Mouse (Mus musculus) granulocyte monocyte progenitor cell, adult 5-6 weeks (primary cell): Measurements from ENCODE around the gene Scd3. TPM values are rescaled to one million over a fixed set of nuclear protein-coding genes. Genes with fewer than 3 reads are reported as not detected.
A peak's percentile ranks its signal among the peaks of the same experiment; 100 is the strongest.
"Not testable (repeated sequence)": the region's sequence is repeated elsewhere in the genome, so short reads cannot be mapped to it uniquely, and the experiment has no call there.

Experiments
- ATAC-seq: replicated peaks from 2 replicates; pipeline ENCODE4 v1.8.0; 2016; ENCODE audit warnings: mild to moderate bottlenecking, moderate TSS enrichment, inconsistent platforms; ENCODE audit not compliant: poor library complexity, severe bottlenecking
- total RNA-seq, 2 experiments: library from RNA; stranded (forward) in 1 of 2; stranded (reverse) in 1 of 2; fragments of 200-712, 200-1000 nt in 1 of 2; fragments of >200 nt in 1 of 2; fragmentation: Nextera tagmentation in 1 of 2; gene quantifications; 2 replicates each; pipeline ENCODE4 v1.2.3; 2014 to 2017

Gene Scd3
- total RNA-seq, 2 experiments from 2014 or later, result not detected

GRCm38 (mm10) chr19:44265911-44266337 is 62.9 kb downstream of the Scd3 start:
- ATAC-seq, result no peak

GRCm38 (mm10) chr19:44266458-44266823 is 63.4 kb downstream of the Scd3 start:
- no peak for ATAC-seq

DNA sequence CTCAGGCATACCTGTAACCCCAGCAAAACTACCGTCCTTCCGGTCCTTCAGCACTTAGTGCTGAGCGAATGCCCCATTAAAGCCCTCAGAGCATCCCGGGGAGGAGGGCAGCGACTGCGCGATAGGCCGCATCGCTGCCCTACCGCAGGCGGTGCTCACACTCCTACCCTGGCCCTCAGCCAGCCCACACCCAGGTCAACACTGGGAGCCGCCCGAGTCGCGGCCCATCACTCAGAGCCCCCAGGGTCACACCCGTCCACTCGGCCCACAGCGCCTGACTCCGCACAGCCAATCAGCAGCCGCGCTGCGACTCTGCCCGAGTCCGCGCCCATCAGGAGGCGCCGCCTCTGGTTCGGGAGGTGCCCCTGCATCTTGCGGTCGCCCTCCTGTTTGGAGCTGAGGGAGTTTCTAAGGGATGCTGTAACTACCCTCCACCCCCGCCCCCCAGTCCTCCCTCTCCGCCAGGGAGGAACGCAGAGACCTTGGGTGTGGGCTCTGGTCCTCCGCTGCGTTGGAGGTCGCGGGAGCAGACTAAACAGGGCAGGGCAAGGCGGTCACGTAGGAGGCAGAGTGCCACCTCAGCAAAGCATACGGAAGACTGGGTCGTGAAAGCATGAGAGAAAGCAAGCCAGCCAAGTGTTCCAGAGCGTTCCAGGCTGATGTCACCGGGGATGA is 63.9 kb downstream of the Scd3 start:
- ATAC-seq, result peak; percentile 96

- ATAC-seq, result no peak
Observed at GRCm38 (mm10) chr19:44267499-44268002, 64.5 kb downstream of the Scd3 start.

DNA sequence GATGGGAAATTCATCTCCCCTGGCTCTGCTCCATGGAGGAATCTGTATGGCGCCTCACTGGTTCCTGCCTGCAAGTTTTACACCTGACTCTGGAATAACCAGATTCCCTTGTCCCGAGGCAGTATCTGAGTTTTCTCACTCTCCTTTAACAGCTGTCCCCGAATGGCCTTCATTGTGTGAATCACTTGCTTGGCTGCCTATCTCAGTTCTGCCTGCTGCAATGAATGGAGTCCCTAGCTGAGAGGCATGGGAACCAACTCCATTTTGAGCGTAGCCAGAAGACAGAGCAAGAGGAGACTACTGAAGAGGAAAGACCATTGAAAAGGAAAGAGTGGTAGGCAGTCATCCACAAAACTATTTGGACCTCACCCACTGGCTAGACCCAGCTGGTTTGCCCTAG is 70.6 kb downstream of the Scd3 start:
- no peak for ATAC-seq

DNA sequence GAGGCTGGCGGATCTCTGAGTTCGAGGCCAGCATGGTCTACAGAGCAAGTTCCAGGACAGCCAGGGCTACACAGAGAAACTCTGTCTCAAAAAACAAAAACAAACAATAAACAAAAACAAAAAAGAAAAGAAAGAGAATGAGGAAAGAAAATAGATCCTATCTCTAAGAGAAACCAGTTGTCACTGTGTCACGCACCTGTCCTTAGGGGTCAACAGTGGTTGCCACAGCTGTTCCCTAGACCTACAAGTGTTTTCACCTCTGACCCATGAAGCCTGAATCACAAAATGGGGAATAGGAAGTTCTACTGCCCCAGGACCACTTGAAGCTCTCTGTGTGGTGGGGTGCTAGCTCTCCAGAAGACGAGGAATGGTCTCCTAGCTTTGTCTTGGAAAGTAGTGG is 71.4 kb downstream of the Scd3 start:
- no peak for ATAC-seq

GRCm38 (mm10) chr19:44275418-44275817 is 72.3 kb downstream of the Scd3 start:
- ATAC-seq, result no peak

- ATAC-seq, result no peak
Observed at GRCm38 (mm10) chr19:44276861-44277260, 73.8 kb downstream of the Scd3 start.

DNA sequence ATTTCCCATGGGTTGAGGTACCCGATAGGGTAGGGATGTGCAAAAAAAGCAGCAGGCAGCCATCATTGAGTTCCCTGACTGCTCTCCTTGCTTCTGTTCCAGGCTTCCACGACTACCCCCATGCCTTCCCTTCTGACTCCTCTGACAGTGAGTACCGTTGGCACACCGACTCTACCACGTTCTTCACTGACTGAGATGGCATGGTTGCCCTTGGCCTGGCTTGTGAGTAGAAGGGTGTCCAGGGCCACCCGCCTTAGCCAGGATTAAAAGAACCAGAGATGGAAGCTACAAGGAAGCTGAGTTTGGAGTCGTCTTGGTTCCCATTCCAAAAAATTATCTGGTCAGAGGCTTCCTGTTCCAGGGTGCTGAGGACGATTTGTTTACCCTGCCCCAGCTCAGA is 74.9 kb downstream of the Scd3 start:
- ATAC-seq, result no peak

DNA sequence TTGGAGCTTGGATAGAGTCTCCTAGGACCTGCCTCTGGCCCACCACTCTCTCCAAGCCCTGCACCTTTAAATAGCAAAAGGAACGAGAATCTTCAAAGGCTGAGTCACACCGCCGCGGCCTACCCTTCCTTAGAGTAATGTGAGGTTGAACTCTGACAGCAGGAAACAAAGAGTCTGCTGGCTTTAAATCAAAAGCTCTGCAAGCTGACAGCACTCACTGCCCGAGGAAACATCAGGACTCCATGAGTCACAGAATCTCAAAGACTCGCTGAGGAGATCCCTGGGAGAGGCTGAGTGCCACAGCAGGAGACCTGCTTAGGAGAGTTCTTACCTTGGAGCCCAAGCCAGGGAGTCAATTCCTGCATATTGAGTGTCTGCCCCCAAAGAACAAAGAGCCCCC is 77.7 kb downstream of the Scd3 start:
- peak; percentile 4; the same call in 1 of the 2 replicates for ATAC-seq

DNA sequence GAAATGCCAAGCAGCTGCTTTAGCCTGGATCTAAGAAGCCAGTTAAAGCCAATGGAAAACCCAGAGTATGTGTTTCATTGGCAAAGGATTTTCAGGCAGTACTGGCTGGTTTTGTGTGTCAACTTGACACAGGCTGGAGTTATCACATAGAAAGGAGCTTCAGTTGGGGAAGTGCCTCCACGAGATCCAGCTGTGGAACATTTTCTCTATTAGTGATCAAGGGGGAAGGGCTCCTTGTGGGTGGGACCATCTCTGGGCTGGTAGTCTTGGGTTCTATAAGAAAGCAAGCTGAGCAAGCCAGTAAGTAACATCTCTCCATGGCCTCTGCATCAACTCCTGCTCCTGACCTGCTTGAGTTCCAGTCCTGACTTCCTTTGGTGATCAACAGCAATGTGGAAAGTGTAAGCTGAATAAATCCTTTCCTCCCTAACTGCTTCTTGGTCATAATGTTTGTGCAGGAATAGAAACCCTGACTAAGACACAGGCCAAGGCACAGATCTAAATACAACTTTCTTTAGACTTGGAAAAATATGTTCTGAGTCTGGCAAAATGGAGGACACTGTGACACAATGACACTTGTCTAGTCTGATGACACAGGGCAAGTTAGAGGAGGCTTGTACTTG is 78.9 kb downstream of the Scd3 start:
- not testable (repeated sequence) for ATAC-seq

- ATAC-seq, result no peak
Observed at GRCm38 (mm10) chr19:44282534-44283156, 79.6 kb downstream of the Scd3 start.

GRCm38 (mm10) chr19:44283157-44284024 is 80.3 kb downstream of the Scd3 start:
- no peak for ATAC-seq

GRCm38 (mm10) chr19:44284025-44284695 is 81.1 kb downstream of the Scd3 start:
- ATAC-seq, result peak; percentile 95

DNA sequence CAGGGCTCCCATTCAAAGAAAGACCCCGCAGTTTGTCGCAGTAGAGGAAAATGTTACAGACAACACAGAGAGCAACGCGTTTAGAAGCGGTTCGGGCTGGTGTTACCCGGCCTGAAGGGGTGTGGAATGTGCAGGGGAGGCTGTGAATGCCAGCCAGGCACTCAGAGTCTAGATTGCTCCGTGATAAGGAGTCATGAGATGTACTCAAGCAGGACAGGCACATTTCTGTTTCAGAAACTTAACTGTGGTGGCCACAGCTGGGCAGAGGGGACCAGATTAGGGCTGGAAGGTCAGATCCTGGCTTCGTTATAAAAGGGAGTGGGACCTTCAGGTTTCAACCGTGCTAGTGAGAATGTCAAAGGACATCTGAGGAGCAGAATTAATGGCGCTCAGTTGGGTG is 81.7 kb downstream of the Scd3 start:
- no peak for ATAC-seq

DNA sequence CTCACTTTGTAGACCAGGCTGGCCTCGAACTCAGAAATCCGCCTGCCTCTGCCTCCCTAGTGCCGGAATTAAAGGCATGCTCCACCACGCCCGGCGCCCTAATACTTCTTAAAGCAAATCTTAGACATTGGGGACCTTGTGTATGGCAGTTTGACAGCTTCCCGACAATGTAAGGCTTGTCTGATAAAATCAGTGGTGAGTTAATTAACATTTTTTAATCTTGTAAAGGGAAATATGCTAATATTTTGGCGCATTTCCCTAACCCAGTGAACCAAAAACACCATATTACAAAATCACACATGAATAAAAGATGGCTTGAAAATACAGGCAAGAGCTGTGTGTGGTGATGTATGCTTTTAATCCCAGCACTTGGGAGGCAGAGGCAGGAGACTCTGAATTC is 82.5 kb downstream of the Scd3 start:
- ATAC-seq, result no peak

DNA sequence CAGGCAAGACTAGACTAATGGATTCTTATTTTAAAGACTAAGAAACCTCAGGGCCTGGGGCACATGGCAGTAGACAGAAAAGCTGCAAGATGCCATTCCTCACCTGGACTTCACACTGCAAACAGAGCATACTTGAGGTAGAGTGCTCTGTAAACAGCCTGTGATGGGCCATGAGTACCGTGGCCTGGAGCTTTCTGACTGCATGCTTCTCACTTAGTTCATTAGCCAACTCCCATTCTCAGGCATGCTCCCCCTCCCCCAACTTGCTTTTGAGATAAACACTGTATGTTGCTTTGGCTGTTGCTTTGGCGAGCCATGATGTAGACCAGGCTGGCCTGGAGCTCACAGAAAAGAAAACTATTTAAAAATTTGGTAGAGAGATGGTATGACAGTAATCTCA is 83.0 kb downstream of the Scd3 start:
- ATAC-seq, result no peak

DNA sequence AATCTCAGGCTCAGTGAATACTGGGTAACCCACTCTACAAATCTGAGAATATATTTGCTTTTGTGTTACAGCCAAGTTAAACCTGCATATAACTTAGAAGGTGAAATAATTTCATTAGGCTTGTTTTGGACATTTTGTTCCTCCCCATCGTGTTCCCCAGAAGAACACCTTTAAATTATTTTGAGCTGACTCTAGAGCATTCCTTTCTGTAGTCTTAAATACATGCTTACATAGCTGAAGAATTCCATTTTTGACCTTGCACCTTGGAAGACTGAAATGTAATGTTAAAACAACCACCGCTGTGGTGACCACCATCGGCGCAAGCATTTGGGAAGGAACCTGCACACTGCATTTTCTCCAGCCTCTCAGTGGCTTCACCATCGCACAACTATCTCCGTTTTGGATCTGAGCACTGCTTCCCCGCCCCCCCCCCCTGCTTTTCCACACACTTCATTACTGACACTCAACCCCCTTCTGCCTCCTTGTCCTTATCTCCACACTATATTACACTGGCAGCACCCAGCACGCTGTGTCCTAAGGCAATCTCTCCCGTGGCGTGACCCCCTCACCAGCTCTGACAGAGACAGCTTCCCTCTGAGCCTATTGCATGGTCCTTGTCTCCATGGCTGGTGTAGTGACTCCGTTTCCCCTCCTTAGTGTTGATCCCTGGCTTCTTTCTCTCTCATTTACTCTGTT is 84.5 kb downstream of the Scd3 start:
- no peak for ATAC-seq

GRCm38 (mm10) chr19:44292083-44292482 is 89.0 kb downstream of the Scd3 start:
- ATAC-seq, result no peak

- no peak for ATAC-seq
Observed at GRCm38 (mm10) chr19:44292483-44292882, 89.4 kb downstream of the Scd3 start.
